Mouse (Mus musculus): ENCODE measurements around the gene Hist1h4c.
"Not testable (repeated sequence)": the region's sequence is repeated elsewhere in the genome, so short reads cannot be mapped to it uniquely, and the experiment has no call there.

Hist1h4c gene

DNA sequence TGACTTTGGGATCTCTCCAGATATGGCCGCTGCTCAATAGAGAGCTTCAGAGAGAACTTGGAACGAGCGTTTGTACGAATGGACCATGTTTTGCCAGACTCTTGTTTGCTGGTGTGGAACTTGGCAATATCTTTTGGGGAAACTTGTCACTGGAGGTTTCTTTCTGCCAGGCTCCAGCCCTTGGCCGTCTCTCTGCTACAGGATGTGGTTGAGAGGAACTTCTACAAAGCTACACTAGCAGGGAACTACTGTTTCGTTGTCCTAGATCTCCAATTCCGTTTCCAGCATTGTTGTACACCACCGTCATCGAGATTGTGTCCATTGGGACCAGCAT, 30.9 kb upstream of the Hist1h4c start:
- peak; percentile 34 to 36 for DNase-seq (ENCODE audit: low spot score in 2 of 2)

DNA sequence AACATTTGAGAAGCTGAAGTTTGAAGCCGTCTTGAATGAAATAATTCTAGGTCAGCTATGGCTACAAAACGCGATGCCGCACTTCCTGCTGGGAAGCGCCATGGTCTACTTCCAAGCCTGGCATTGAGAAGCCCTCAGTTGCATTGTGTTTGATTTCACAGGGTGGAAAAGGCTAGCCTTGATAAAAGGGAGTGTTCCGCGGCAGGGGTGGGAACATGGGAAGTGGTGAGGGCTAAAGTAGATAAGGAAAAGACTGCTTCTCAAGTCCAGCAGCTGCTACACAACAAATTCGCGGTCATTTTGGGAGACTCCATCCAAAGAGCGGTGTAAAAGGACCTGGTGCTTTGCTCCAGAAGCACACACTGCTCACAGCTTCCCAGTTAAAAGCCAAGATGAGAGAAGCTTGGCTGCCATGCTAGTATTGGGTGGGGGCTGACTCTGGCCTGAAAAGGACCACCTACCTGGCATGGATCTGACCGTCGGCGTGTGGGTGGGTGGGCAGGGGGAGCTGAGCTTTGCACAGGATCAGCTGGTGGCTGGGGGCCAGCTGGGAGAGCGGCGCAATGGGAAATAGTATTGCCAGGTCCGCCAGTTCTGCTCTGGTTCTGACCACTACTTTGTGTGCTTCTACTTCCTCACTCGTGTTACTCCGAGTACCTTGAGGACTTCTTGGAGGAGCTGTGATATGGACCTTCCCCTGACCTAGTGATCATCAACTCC, 30.4 kb upstream of the Hist1h4c start:
- peak in 1 of 2 experiments; percentile 3 for DNase-seq (ENCODE audit: low spot score in 2 of 2)

DNA sequence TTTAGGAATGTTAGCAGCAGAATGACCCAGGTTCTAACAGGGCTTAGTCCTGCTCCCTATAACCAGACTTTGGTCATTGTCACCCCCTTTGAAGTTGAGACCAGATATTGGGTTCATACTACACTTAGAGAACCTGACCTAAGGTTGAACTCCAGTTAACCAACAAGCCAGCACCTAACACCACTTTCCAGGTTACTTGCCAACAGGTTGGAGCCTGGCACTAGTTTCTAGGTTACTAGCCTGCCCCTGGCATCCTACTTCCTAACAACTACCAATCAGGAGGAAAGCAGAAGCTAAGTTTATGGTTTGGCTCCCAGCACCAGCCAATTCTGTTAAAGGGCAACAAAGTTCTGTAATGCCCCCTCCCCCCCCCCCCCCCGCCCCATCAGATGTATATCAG, 27.0 kb upstream of the Hist1h4c start:
- no peak for DNase-seq (ENCODE audit: low spot score in 2 of 2)

DNA sequence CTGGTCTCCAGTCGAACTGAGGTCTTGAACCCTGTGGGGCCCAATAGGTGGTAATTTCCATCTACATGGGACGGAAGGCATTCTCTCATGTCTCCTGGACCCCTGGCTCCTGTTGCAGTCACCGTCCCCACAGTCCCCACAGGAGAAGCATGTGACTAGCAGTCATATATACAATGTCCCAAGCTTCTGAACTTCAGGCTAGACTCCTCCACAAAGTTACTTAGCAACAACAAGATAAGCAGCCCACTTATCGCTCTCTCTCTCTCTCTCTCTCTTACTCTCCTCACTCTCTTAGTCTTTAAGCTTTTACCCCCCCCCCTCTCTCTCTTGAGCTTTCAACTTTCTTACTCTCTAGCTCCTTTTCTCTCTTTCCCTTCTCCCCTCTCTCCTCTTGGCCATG, 26.0 kb upstream of the Hist1h4c start:
- DNase-seq (ENCODE audit: low spot score in 2 of 2) = peak in 1 of 2 experiments; percentile 1

DNA sequence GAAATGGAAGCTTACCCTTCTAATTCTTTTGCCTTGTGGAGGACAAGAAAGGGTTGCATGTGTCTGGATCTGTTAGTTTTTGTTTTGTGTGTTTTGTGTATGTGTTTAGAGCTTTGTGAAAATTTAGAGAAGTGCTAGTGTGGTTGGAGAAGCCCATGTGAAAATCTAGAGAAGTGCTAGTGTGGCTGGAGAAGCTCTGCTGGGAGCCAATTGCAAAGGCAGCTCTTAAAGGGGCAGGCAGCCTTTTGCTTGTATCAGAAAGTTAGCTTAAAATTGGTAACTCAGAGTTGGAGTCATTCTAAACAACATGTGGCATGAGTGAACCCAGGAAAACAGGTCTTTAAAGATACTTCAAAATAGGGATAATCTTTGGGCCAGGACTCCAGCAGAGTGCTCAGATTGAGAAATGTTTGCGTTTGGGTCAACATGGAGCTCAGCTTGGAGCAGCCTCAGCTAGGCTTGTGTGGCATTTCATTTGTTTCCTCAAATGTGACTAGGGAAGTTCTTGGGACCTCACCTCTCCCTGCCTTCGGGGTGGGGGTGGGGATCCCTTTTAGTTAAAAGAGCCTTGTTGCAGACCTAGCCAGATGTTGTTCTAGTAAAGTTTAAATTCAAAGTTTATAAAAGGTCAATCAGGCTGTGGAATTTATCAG, 19.5 kb upstream of the Hist1h4c start:
- peak in 1 of 2 experiments; percentile 1 for DNase-seq (ENCODE audit: low spot score in 2 of 2)

DNA sequence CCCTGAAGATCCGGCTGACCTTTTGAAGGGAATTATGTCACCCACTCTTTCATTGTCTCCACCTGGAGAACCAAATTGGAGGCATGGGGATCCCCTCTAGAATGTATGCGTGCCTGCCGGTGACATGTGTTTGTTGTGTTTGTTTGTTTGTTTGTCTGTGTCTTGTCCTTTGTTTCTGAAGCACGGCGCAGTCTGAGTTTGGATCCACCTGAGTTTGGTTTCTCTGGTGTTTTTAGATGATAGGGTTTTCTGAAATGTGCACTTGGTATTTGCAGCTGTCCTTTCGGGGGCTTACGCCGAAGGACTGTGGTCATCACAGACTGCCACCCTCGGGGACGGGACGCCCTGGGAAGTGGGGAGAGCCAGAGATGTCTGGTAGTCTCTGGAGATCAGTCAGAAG, 18.9 kb upstream of the Hist1h4c start:
- DNase-seq (ENCODE audit: low spot score in 2 of 2) = peak in 1 of 2 experiments; percentile 2

DNA sequence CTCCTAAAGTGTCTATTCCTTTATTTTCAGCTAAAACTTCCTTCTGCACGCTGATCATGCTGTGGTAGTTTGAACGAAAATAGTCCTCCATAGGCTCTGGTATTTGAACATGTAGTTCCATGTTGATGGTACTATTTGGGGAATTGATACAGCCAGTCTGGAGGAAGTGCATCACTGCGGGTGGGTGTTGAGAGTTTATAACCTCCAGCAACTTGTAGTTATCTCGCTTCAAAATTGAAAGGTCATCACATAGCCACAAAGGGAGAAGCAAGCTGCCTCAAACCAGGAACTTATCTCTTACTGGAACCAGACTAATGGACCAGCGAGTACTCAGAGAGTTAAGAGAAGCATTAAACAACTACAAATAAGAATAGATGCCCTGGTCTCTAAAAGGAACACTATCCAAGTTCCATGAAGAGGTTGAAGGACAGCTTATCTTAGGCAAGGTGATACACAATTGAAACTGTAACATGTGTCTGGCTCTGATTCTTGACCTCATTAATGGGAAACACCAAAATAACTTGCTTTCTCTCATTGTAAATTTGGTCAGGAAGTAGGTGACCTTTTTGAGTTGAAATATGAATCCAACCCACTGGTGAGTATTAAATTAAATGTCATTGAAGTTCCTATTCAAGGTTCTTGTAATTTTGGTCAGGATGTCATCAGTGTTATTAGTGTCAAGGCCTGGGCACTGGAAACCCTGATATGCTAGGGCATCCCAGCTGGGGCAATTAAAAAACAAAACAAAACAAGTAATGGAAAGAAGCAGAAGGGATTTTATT, 18.2 kb upstream of the Hist1h4c start:
- DNase-seq (ENCODE audit: low spot score in 2 of 2) = no peak

DNA sequence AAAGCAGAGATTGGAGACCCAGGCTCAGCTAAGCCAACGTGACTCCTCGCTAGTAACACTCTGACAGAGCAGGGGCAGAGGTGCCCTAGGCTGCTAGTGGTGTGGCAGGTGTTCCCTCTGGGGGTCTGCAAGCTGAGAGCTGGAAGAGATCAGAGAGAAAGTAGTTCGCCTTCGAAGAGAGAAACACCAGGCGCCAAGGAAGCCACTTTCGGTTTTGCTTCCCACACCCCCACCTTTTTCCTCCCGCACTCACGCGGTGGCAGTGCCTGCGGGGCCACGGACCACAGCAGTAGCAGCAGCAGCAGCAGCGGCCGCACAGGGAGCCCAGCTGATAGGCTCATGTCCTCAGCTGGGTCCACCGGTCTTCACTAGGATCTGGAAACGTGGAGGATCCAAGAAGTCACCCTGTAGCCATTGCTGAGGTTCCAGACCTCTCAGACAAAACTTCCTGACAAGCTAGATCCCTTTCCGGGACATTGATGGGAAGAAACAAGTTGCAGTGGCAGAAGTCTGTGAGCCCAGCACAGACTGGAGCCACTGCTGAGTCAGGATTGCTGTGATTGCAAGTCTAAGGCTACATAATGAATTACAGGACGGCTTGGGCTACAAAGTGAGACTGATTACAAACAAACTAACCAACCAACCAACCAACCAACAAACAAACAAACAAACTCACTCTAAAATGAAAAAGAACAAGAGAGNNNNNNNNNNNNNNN, 12.3 kb upstream of the Hist1h4c start, which contains the start of gene Hfe:
Gene Hfe (minus strand): TSS at position 481 of the 716 bp plus-strand sequence.
- peak; percentile 71 to 77 for DNase-seq (ENCODE audit: low spot score in 2 of 2)

DNA sequence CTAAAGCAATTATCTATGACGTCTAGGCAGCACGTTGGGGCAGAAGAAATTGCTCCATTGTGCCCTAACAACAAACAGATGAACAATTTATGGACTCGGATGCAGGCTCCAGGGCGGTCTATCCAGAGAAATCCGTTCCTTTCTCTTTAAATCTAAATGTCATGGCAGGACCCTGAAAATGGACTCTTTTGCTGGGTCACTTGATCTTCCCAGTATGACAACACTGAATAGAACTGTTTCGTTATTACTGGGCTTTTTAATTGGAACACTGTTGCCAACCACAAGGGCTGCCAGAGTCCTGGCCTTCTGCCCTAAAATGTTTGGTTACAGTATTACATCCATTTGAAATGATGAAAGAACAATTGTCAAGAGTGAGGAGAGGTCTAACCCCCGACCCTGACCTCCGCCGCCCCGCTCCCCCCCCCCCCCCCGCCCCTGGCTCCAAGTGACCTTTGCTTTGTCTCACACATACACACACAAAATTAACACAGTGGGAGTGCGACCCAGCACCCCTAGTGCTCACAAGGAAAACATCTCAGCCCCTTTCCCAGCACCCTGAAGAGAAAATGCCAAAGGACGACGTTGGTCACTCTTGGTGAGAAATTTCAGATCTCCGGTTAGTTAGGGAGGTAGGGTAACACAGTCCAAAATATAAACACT, 11.6 kb upstream of the Hist1h4c start:
- DNase-seq (ENCODE audit: low spot score in 2 of 2) = no peak

DNA sequence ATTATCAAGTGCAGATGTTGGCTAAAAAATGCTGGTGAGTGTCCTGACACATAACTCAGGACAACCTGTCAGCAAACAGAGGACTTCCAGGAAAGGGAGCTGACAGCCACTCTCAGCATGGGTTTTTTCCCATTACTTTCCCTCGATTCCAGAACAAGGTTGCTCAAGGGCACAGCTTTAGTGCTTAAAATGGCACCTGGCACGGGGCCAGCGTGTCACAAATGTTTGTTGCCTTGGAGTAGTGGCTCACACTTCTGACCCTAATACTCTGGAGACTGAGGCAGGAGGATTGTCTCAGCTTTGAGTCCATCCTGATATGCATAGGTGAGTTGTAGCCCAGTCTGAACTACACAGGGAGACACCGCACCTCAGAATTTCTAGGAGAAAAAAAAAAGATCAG, 10.4 kb upstream of the Hist1h4c start:
- DNase-seq (ENCODE audit: low spot score in 2 of 2) = no peak

DNA sequence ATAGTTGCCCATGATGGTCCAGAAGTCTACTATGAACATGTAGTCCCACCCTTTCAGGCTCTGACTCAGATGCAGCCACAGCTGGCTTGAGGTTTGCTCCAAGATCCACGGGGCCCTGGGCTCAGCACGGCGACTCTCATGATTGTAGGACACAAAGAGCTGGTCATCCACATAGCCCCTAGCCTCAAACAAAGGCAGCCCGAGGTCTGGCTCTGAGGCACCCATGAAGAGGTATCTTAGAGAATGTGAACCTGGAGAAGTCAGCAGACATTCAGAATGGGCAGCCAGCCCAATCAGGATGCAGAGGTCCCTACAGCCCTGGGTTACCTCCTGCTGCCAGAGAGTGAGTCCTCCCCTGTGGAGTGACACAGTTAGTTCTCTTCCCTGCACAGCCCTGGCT, 9.8 kb upstream of the Hist1h4c start:
- DNase-seq (ENCODE audit: low spot score in 2 of 2) = no peak

DNA sequence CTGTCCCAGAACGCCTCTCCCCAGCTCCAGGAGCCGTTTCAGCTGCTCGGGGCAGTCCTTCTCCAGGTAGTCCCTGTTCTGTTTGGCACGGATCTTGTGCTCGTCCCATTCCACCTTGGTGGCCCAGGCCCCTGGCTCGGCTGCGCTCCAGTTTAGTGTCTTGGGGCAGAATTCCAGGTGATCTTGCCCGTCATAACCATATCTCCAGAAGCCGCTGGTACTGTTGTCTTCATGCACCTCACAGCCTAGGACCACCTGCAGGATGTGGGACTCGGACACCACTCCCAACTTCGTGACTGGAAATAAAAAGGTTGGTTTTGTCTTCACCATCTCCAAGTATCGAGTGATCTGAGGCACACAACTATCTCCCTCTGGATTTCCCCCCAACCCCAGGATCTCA, 8.5 kb upstream of the Hist1h4c start:
- no peak for DNase-seq (ENCODE audit: low spot score in 2 of 2)

DNA sequence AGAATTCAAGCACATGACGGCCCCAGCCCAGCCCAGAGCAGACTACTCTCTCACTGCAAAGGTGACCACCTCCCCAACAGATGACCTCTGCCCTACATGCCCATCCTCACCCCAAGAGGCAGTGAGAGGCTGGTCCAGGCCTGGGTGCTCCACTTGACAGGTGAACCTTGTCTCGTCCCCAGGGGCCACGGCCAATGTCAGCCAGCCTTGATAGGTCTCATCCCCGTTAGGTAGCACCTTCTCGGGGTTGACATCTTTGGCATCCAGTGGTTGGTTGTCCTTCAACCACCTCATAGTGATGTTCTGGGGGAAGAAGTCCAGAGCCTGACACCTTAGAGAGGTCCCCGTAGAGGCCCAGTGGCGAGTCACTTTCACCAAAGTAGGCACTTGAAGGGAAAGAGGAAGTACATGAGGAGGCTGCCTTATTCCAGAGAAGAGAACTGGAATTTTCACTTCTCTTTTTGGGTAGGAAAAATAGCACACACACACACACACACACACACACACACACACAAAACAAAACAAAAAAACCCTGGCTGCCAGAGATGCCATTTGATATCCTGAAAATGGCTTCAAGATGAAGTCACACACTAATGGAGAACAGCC, 7.6 kb upstream of the Hist1h4c start:
- no peak for DNase-seq (ENCODE audit: low spot score in 2 of 2)

DNA sequence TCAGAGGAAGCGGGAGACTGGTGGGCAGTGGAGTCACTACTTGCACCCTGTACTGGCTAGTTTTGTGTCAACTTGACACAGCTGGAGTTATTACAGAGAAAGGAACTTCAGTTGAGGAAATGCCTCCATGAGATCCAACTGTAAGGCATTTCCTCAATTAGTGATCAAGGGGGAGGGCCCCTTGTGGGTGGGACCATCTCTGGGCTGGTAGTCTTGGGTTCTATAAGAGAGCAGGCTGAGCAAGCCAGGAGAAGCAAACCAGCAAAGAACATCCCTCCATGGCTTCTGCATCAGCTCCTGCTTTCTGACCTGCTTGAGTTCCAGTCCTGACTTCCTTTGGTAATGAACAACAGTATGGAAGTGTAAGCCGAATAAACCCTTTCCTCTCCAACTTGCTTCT, 4.5 kb upstream of the Hist1h4c start:
- not testable (repeated sequence) for DNase-seq (ENCODE audit: low spot score in 2 of 2)

DNA sequence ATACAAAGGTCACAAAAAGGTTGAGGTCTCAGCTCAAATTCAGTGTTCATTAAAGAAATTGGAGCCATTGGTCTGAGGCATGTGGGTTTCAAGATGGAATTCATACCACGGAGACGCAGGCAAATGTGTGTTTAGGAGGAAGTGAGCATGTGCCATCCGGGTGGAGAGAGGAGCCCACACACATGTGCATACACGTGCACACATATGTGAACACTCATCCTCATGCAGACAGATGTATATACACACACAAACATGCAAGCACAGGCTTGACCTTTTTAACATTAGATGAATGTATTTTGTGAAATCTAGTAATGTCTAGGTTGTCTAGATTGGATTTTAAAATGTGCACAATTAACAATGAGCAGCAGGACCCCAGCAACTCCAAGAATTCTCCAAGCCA, 4.0 kb upstream of the Hist1h4c start:
- DNase-seq (ENCODE audit: low spot score in 2 of 2) = no peak

DNA sequence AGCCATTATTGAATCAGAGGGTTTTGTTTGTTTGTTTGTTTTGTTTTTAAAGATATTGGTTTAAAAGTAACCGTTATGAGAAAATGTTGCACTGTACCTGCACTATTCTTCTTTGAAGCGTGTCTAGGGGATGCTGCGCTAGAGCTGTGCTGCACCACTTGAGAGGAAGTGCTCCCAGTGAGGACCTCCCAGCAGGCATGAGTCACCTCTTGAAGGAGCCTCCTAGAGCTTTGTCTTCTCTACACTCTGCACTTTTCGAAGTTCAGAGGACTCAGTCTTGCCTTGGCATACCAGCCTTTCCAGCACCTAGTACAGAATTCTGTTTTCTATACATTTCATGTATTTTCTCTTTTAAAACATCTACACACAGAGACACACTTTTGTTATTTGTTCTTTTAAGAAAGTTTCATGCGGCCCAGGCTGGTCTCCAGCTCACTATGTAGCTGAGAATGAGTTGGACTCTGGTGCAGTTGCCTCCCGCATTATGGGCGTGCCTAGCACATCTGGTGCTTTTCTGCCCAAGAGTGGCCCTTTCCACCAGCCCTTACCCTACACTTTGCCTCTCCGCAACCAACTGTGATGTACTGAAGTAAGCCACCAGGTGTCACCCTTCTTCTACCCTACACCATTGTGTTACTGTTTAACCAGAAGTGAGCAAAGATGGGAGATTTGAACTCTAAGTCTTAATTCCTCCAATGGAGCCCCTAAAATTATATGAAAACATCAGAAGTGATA, 2.7 kb upstream of the Hist1h4c start:
- DNase-seq (ENCODE audit: low spot score in 2 of 2) = peak; percentile 76 to 79

DNA sequence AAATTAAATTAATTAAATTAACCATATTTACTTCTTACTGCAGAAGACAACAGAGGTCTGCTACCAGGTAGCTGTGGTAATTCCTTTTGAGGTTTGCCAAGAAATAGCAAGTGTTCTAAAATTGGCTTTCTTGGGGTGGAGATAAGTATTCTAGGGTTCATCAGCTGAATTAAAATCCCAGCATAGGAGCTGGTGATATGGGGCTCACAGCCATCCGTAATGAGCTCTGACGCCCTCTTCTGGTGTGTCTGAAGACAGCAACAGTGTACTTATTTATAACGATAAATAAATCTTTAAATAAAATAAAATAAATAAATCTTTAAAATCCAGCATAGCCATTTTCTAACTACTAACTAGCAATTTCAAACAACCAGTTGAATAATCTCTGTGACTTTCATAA, 1.5 kb upstream of the Hist1h4c start:
- no peak for DNase-seq (ENCODE audit: low spot score in 2 of 2)

DNA sequence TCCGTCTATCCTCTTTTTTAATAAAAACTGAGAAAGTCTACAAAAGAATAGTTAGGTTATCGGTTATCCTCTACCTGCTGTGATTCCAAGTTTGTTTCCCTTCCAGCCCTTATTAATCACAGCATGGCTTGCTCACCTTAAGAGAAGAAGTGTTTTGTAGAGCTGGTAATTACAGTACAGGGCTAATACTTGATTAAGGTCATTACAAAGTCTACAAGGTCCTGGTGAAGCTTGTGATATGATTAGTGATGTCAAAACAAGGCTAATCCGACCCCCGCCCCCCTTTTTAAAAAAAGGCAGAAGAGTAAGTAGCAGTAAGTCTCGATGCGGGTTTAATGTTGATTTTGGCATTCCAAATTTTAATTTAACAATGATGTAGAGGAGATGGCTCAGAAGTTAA, 742 bp upstream of the Hist1h4c start:
- DNase-seq (ENCODE audit: low spot score in 2 of 2) = no peak

DNA sequence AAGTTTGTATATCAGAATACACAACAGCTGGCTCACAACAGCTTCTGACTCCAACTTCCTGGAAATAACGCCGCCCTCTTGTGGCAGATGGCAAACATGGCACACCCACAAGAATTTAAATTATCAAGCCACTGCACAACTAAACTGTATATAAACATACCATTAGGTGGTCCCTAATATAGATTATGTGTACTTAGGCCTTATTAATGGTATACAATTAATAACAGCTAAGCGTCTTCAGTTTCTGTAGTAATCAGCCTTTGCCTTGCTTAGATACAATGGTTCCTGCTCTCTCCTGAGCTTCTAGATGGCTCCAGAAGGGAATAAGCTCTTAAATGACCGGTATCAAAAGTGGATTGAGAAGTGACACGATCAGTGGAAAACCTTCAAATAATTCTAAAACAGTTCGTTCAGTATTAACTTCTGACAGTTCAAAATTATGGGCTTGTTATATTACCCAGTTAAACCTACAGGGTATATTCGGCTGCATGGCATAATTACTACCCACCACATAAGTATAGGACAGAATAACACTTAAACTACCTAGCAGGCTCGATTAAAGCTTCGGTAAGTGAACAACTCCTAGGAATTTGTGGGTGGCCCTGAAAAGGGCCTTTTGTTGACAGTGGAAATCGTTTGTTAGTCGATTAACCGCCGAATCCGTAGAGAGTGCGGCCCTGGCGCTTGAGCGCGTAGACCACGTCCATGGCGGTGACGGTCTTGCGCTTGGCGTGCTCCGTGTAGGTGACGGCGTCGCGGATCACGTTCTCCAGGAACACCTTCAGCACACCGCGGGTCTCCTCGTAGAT, 559 bp downstream of the Hist1h4c start:
- DNase-seq (ENCODE audit: low spot score in 2 of 2) = peak; percentile 64 to 79

DNA sequence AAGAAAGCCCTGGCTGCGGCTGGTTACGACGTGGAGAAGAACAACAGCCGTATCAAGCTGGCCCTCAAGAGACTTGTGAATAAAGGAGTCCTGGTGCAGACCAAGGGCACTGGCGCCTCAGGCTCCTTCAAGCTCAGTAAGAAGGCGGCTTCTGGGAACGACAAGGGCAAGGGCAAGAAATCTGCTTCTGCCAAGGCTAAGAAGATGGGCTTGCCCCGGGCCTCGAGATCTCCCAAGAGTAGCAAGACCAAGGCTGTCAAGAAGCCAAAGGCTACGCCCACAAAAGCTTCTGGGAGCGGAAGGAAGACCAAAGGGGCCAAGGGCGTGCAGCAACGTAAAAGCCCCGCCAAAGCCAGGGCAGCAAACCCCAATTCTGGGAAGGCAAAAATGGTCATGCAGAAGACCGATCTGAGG, 2.2 kb downstream of the Hist1h4c start:
- no peak for DNase-seq (ENCODE audit: low spot score in 2 of 2)

Data from thymus, postnatal 10 days (tissue).